Mouse (Mus musculus): ENCODE data around the gene Cnnm4.

DNA sequence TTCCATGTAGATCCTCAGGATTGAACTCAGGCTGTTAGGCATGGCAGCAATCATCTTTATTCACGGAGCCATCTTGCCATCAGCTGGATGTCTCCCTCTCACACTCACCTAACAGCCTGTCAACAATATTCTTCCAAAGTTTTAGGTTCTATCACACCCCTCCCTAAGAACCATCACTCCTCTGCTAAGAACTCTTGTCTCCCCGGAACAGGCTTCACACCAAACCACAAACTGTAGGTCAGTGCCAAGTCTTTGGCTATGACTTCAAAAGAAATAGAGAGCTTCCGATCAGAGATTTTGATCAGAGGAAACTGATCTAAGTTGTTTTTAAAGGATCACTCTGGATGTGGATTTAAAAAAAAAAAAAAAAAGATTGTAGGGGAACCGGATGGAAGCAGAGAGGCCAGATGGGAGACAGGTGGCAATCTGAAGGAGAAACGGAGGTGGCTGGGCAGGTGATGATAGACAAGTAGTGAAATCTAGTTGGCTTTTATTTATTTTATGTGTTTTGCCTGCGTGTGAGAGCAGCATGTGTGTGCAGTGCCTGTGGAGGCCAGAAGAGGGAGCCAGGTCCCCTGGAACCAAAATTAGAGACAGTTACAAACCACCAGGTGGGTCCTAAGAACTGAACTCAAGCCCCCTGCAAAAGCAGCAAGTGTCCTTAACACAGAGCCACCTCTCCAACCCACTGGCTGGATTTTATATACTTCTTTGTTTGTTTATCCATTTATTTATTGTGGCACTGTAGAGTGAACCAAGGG is 17.2 kb upstream of the Cnnm4 start:
- TF ChIP-seq CEBPB (IDR thresholded peaks at IDR 0.05; ENCODE audit: insufficient read depth, poor library complexity, severe bottlenecking) (no peak), MAX (IDR thresholded peaks at IDR 0.05; ENCODE audit: low read depth) (no peak)

All from myocyte (in vitro differentiated cells).